Mouse (Mus musculus): Measurements from ENCODE around the gene Ccr10. TPM values are rescaled to one million over a fixed set of nuclear protein-coding genes. Genes with fewer than 3 reads are reported as not detected.
"Not testable (repeated sequence)": the region's sequence is repeated elsewhere in the genome, so short reads cannot be mapped to it uniquely, and the experiment has no call there.

Gene Ccr10
- polyA plus RNA-seq, 1 experiment from 2014 or later = not detected

- WGBS = 97% methylated on average over 8 of the region's 8 CpGs
- ATAC-seq; H3K4me3 ChIP-seq (replicated peaks; ENCODE audit: low read length); H3K27ac ChIP-seq (ENCODE audit: low read length); H3K9ac ChIP-seq (replicated peaks; ENCODE audit: low read depth, low read length); H3K4me1 ChIP-seq (replicated peaks; ENCODE audit: control insufficient read depth, insufficient read depth, low read length); H3K9me3 ChIP-seq (ENCODE audit: control insufficient read depth, low read length); H3K4me2 ChIP-seq (ENCODE audit: low read length); H3K27me3 ChIP-seq (replicated peaks; ENCODE audit: control insufficient read depth, insufficient read depth, low read length): not testable (repeated sequence)
- H3K36me3 ChIP-seq (ENCODE audit: control insufficient read depth, insufficient read depth) = peaks cover 18% of the 10 kb centered on the region
Observed at GRCm38 (mm10) chr11:101124494-101124893, 50.7 kb downstream of the Ccr10 start.

Small RNA genes lying within 50 kb of the gene (microRNA-seq; reads per million reads assigned to microRNA genes)
- not detected for gene Gm27626

Other genes with a start within 250 kb of the Ccr10 start
- gene Stat3, start 235.9 kb downstream of the Ccr10 start, polyA plus RNA-seq (2015; fragmentation: Nextera tagmentation; extraction: Ambion mirVana) = 30.6 and 31.5 TPM in 2 replicates
- 33.6 and 45.4 TPM in 2 replicates for gene Cavin1, start 204.6 kb downstream of the Ccr10 start, polyA plus RNA-seq (2015; fragmentation: Nextera tagmentation; extraction: Ambion mirVana)
- gene Atp6v0a1, start 166.0 kb downstream of the Ccr10 start, polyA plus RNA-seq (2015; fragmentation: Nextera tagmentation; extraction: Ambion mirVana) = 90.6 and 111 TPM in 2 replicates
- 7.1 and 8.0 TPM in 2 replicates for gene Naglu, start 105.4 kb downstream of the Ccr10 start, polyA plus RNA-seq (2015; fragmentation: Nextera tagmentation; extraction: Ambion mirVana)
- 0.25 and 0.30 TPM in 2 replicates for gene Hsd17b1, start 97.0 kb downstream of the Ccr10 start, polyA plus RNA-seq (2015; fragmentation: Nextera tagmentation; extraction: Ambion mirVana)
- 45.9 and 48.1 TPM in 2 replicates for gene Coasy, start 92.9 kb downstream of the Ccr10 start, polyA plus RNA-seq (2015; fragmentation: Nextera tagmentation; extraction: Ambion mirVana)
- 94.6 and 102 TPM in 2 replicates for gene Mlx, start 88.2 kb downstream of the Ccr10 start, polyA plus RNA-seq (2015; fragmentation: Nextera tagmentation; extraction: Ambion mirVana)
- gene Psmc3ip, start 80.0 kb downstream of the Ccr10 start, polyA plus RNA-seq (2015; fragmentation: Nextera tagmentation; extraction: Ambion mirVana) = 37.3 and 43.6 TPM in 2 replicates
- gene Retreg3, start 55.5 kb downstream of the Ccr10 start, polyA plus RNA-seq (2015; fragmentation: Nextera tagmentation; extraction: Ambion mirVana) = 24.5 and 25.2 TPM in 2 replicates
- 90.7 and 93.0 TPM in 2 replicates for gene Tubg1, start 55.5 kb downstream of the Ccr10 start, polyA plus RNA-seq (2015; fragmentation: Nextera tagmentation; extraction: Ambion mirVana)
- 36.2 and 43.0 TPM in 2 replicates for gene Tubg2, start 19.5 kb downstream of the Ccr10 start, polyA plus RNA-seq (2015; fragmentation: Nextera tagmentation; extraction: Ambion mirVana)
- 0.77 and 1.5 TPM in 2 replicates for gene Cntnap1, start 4.9 kb downstream of the Ccr10 start, polyA plus RNA-seq (2015; fragmentation: Nextera tagmentation; extraction: Ambion mirVana)
- gene Plekhh3, start 4.1 kb downstream of the Ccr10 start, polyA plus RNA-seq (2015; fragmentation: Nextera tagmentation; extraction: Ambion mirVana) = 4.8 and 5.8 TPM in 2 replicates
- gene Ezh1, start 51.0 kb upstream of the Ccr10 start, polyA plus RNA-seq (2015; fragmentation: Nextera tagmentation; extraction: Ambion mirVana) = 24.8 and 27.0 TPM in 2 replicates
- gene Ramp2, start 70.6 kb upstream of the Ccr10 start, polyA plus RNA-seq (2015; fragmentation: Nextera tagmentation; extraction: Ambion mirVana) = 67.4 and 72.0 TPM in 2 replicates
- 91.1 and 93.3 TPM in 2 replicates for gene Vps25, start 78.3 kb upstream of the Ccr10 start, polyA plus RNA-seq (2015; fragmentation: Nextera tagmentation; extraction: Ambion mirVana)
- gene Wnk4, start 85.1 kb upstream of the Ccr10 start, polyA plus RNA-seq (2015; fragmentation: Nextera tagmentation; extraction: Ambion mirVana) = 5.8 and 6.2 TPM in 2 replicates
- 0.91 TPM in 2 replicates for gene Cntd1, start 103.6 kb upstream of the Ccr10 start, polyA plus RNA-seq (2015; fragmentation: Nextera tagmentation; extraction: Ambion mirVana)
- 191 and 197 TPM in 2 replicates for gene Coa3, start 103.7 kb upstream of the Ccr10 start, polyA plus RNA-seq (2015; fragmentation: Nextera tagmentation; extraction: Ambion mirVana)
- 191 and 203 TPM in 2 replicates for gene Becn1, start 126.8 kb upstream of the Ccr10 start, polyA plus RNA-seq (2015; fragmentation: Nextera tagmentation; extraction: Ambion mirVana)
- gene Psme3, start 140.8 kb upstream of the Ccr10 start, polyA plus RNA-seq (2015; fragmentation: Nextera tagmentation; extraction: Ambion mirVana) = 127 and 137 TPM in 2 replicates
- 1.9 and 3.2 TPM in 2 replicates for gene Aoc2, start 149.6 kb upstream of the Ccr10 start, polyA plus RNA-seq (2015; fragmentation: Nextera tagmentation; extraction: Ambion mirVana)
- 0.09 and 0.10 TPM in 2 replicates for gene Aoc3, start 155.2 kb upstream of the Ccr10 start, polyA plus RNA-seq (2015; fragmentation: Nextera tagmentation; extraction: Ambion mirVana)
- not detected in 2 replicates for gene G6pc, start 192.1 kb upstream of the Ccr10 start, polyA plus RNA-seq (2015; fragmentation: Nextera tagmentation; extraction: Ambion mirVana)
- 90.1 and 99.5 TPM in 2 replicates for gene Aarsd1, start 242.2 kb upstream of the Ccr10 start, polyA plus RNA-seq (2015; fragmentation: Nextera tagmentation; extraction: Ambion mirVana)
- gene Gm27029, start 249.4 kb upstream of the Ccr10 start, polyA plus RNA-seq (2015; fragmentation: Nextera tagmentation; extraction: Ambion mirVana) = 5.7 and 7.7 TPM in 2 replicates
- 32.5 TPM in 2 replicates for gene Rundc1, start 249.6 kb upstream of the Ccr10 start, polyA plus RNA-seq (2015; fragmentation: Nextera tagmentation; extraction: Ambion mirVana)
- 2.0 TPM in 2 replicates for gene Ptges3l, start 249.9 kb upstream of the Ccr10 start, polyA plus RNA-seq (2015; fragmentation: Nextera tagmentation; extraction: Ambion mirVana)

Measured in forebrain, embryonic 16.5 days (tissue).